Mouse (Mus musculus) midbrain, embryonic 15.5 days (tissue): ENCODE results near the gene Actrt1. TPM values are rescaled to one million over a fixed set of nuclear protein-coding genes. Genes with fewer than 3 reads are reported as not detected.

Source experiments
- ATAC-seq: fragments of 200-750 bp; cut with Nextera tagmentation; replicated peaks from 2 replicates; pipeline ENCODE4 v1.8.0; 2017; ENCODE audit warnings: moderate TSS enrichment
- H3K27ac ChIP-seq: fragments of 300-500 bp; sonication (generic); 2 replicates; pipeline ENCODE4 v1.5.1; 2015; ENCODE audit warnings: mild to moderate bottlenecking, inconsistent platforms
- H3K27me3 ChIP-seq: fragments of 300-500 bp; sonication (generic); replicated peaks from 2 replicates; pipeline ENCODE4 v1.6.1; 2015; ENCODE audit warnings: inconsistent platforms
- H3K36me3 ChIP-seq: fragments of 300-500 bp; sonication (generic); replicated peaks from 2 replicates; pipeline ENCODE4 v1.6.1; 2015; ENCODE audit warnings: inconsistent platforms
- H3K4me1 ChIP-seq: fragments of 300-500 bp; sonication (generic); 2 replicates; pipeline ENCODE4 v1.6.1; 2015; ENCODE audit warnings: inconsistent platforms
- H3K4me2 ChIP-seq: fragments of 300-500 bp; sonication (generic); 2 replicates; pipeline ENCODE4 v1.6.1; 2015; ENCODE audit warnings: inconsistent platforms, mild to moderate bottlenecking, moderate library complexity
- H3K4me3 ChIP-seq: fragments of 300-500 bp; sonication (generic); 2 replicates; pipeline ENCODE4 v1.5.1; 2015; ENCODE audit warnings: mild to moderate bottlenecking, inconsistent platforms
- H3K9ac ChIP-seq: fragments of 300-500 bp; sonication (generic); 2 replicates; pipeline ENCODE4 v1.6.1; 2015; ENCODE audit warnings: mild to moderate bottlenecking, inconsistent platforms
- H3K9me3 ChIP-seq: fragments of 300-500 bp; sonication (generic); 2 replicates; pipeline ENCODE4 v1.6.1; 2016; ENCODE audit warnings: inconsistent platforms
- WGBS: fragments of 180-500 bp; shearing (Covaris S2); methylation state at CpG from one replicate; pipeline ENCODE4 v1.1.7; 2015; ENCODE audit warnings: mixed read lengths; 5-methylcytosine and 5-hydroxymethylcytosine counted together
- polyA plus RNA-seq: library from polyadenylated mRNA; unstranded; fragments of >200 nt; fragmentation: Nextera tagmentation; extraction: Ambion mirVana; gene quantifications from 2 replicates; pipeline ENCODE4 v1.2.1, GENCODE M21; 2015

Actrt1 gene
- not detected in 2 replicates for polyA plus RNA-seq

DNA sequence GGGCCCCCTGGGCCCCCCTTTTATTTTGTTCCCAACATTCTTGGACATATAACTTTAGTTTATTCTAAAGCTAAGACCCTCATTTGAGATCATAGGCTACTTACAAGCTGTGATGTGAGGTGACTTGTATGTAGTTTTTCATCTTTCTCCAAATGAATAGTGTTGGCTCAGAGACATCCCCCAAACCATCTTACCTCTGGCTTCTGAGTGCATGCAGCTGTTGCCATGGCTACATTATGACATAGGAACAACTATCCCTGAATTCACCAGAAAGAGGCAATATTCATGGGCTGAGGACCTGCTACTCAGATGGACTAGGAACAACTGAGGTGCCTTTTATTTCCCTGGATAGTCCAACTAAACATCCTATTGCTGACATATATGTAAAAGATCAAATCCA lies at the start of gene Actrt1:
Gene Actrt1 (plus strand): TSS at position 301 of the 400 bp plus-strand sequence.
- H3K9ac ChIP-seq = no peak within 1 kb of the TSS
- H3K27me3 ChIP-seq = no peaks in the 10 kb centered on the region
- no peak within 1 kb of the TSS for H3K4me3 ChIP-seq
- no peaks in the 10 kb centered on the region for H3K36me3 ChIP-seq
- H3K4me2 ChIP-seq = no peak within 1 kb of the TSS
- H3K4me1 ChIP-seq = no peaks in the 10 kb centered on the region
- H3K9me3 ChIP-seq = no peaks in the 10 kb centered on the region
- no peak within 1 kb of the TSS for H3K27ac ChIP-seq
- ATAC-seq = no peak

DNA sequence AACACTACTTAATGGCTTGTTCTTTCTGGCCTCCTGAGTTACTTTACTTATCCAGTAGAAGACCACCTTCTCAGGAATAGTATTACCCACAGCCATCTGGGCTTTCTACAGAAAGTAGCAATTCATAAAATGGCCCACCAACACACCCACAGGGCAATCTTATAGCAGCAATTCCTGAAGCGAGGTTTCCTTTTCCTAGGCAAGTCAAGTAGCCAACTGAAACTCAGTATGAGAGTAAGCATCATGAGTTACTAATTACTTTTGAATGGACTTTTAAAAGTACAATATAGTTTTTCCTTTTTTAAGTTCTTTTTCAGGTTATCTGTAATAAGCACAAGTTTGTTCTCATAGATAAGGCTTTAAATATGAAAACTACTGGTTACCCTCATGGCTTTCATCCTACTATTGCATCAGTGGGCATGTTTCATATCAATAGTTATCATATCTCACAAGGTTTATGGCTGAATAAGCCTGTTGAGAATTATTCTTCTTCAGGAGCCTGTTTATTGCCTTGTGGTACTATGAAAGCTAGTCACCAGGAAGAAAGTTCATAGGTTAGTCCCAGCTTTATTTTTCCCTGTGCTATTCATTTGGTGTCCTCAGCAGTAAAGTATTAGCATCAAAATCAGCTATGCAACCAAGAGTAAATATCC lies 2.8 kb downstream of the Actrt1 start:
- ATAC-seq = no peak
- WGBS = 78% methylated on average over 1 of the region's 1 CpGs
- Histone ChIP-seq H3K4me3 (no peak overlapping the region), H3K36me3 (no peaks in the 10 kb centered on the region), H3K9ac (no peak overlapping the region), H3K27me3 (no peaks in the 10 kb centered on the region), H3K9me3 (no peaks in the 10 kb centered on the region), H3K4me1 (no peaks in the 10 kb centered on the region), H3K4me2 (no peak overlapping the region), H3K27ac (no peak overlapping the region)
